Mouse (Mus musculus) lung, adult 2 months (tissue): ENCODE data around the gene Kdm2b. TPM values are rescaled to one million over a fixed set of nuclear protein-coding genes. Genes with fewer than 3 reads are reported as not detected.

Source experiments
- DNase-seq: peaks from one replicate; pipeline ENCODE4 v3.0.0; 2022
- H3K4me1 ChIP-seq: fragments of 200-500 bp; 2 replicates; pipeline ENCODE4 v1.6.1; 2011; ENCODE audit warnings: low read length; ENCODE audit not compliant: control insufficient read depth, insufficient read depth
- H3K4me3 ChIP-seq: fragments of 200-500 bp; replicated peaks from 2 replicates; pipeline ENCODE3; 2011; ENCODE audit warnings: low read depth, mild to moderate bottlenecking, control low read depth, low read length; ENCODE audit errors: extremely low read depth
- CTCF ChIP-seq: fragments of 200-500 bp; IDR thresholded peaks from 2 replicates; pipeline ENCODE4 v1.5.1; 2011; ENCODE audit warnings: mild to moderate bottlenecking, low read length, control low read depth; ENCODE audit not compliant: insufficient read depth
- POLR2A ChIP-seq: fragments of 200-500 bp; IDR thresholded peaks from 2 replicates; pipeline ENCODE4 v1.6.1; 2011; ENCODE audit warnings: low read depth, mild to moderate bottlenecking, control low read depth, low read length, borderline replicate concordance; ENCODE audit errors: extremely low read depth
- WGBS: fragments of 180-500 bp; shearing (Covaris S2); methylation state at CpG from one replicate; pipeline ENCODE4 v1.1.7; 2018; 5-methylcytosine and 5-hydroxymethylcytosine counted together
- polyA plus RNA-seq: library from polyadenylated mRNA; depleted of rRNA; stranded (reverse); fragments of >200 nt; gene quantifications from 2 replicates; pipeline ENCODE4 v1.2.3, GENCODE M21; 2012

The Kdm2b gene
- polyA plus RNA-seq, 1 experiment, result 20.1 TPM

DNA sequence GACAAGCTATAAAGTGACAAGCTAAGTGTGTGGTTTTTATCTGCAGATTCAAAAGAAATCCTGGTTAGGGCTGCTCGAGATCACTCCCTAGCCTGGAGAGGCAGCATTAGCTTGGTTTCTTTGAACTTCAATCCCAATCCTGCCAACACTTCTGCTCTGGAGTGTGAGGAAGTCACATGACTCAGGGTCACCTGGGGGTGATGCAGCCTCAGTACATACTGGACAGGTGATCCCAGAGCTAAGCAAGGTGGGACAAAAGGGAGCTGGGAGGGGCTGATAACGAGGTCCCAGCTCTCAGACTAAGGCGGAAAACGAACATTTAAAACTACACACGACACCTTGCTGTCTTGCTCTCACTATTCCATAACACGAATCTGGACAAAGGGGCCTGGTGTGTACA, 24.8 kb downstream of the Kdm2b start:
- H3K4me1 ChIP-seq, result no peaks in the 10 kb centered on the region
- WGBS, result 51% methylated on average over 6 of the region's 6 CpGs
- TF ChIP-seq CTCF (no peak), POLR2A (no peak)
- DNase-seq, result no peak
- H3K4me3 ChIP-seq, result no peak overlapping the region

DNA sequence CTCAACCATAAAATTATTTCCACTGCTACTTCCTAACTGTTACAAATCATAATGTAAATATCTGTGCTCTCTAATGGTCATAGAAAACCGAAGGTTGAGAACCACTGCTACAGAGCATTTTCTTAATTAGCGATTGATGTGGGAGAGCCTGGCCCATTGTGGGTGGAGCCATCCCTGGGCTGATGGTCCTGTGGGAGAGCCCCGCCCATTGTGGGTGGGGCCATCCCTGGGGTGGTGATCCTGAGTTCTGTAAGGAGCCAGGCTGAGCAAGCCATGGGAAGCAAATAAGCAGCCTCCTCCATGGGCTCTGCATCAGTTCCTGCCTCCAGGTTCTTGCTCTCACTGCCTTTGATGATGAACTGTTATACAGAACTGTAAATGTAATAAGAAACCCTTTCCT, 27.7 kb downstream of the Kdm2b start:
- TF ChIP-seq CTCF, result no peak
- TF ChIP-seq POLR2A, result no peak
- Histone ChIP-seq H3K4me3 (no peak overlapping the region), H3K4me1 (no peaks in the 10 kb centered on the region)
- WGBS, result 54% methylated on average over 3 of the region's 3 CpGs
- DNase-seq, result no peak

DNA sequence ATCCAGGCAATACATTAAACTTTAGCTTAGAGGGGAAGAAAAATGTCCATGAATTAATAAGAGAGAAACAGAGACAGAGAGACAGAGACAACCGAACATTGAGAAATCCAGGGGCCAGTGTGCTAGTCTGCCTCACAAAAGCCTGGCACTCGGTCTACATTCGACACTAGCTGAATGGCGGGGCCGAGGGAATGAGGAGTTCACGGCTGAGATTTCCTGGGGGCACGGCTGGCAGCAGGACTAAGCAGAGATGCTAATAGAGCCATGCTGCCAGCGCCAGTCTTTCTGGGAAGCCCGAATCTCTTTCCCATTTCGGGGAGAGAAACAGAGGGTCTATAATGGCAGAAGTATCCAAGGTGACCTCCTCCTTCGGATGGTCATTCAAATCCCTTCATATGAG, 30.2 kb downstream of the Kdm2b start:
- no peak for DNase-seq
- whole genome bisulfite sequencing, result 91% methylated on average over 11 of the region's 11 CpGs
- no peaks in the 10 kb centered on the region for H3K4me1 ChIP-seq
- H3K4me3 ChIP-seq, result no peak overlapping the region
- no peak for TF ChIP-seq POLR2A
- TF ChIP-seq CTCF, result no peak

DNA sequence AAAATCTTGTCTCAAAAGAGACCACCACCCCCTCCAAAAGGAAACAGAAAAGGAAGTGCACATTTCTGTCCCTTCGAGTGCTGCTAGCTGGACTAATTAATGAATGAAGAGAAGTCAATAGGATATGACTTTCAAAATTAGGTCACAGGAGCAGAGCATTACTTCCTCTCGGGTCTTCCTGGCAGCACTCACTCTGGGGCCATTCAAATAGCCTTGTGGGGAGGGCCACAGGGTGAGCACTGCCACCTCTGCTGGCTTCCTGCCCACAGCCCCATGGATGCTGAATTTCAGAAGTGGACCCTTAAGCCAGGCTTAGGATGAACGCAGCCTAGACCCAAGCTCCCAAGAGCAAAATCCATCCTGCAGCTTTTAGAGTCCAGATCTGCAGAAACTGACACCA, 33.6 kb downstream of the Kdm2b start:
- no peak overlapping the region for H3K4me3 ChIP-seq
- H3K4me1 ChIP-seq, result peaks cover 3% of the 10 kb centered on the region; the same call in 1 of the 2 replicates
- DNase-seq, result no peak
- 42% methylated on average over 3 of the region's 3 CpGs for WGBS
- no peak for TF ChIP-seq POLR2A
- no peak for TF ChIP-seq CTCF

DNA sequence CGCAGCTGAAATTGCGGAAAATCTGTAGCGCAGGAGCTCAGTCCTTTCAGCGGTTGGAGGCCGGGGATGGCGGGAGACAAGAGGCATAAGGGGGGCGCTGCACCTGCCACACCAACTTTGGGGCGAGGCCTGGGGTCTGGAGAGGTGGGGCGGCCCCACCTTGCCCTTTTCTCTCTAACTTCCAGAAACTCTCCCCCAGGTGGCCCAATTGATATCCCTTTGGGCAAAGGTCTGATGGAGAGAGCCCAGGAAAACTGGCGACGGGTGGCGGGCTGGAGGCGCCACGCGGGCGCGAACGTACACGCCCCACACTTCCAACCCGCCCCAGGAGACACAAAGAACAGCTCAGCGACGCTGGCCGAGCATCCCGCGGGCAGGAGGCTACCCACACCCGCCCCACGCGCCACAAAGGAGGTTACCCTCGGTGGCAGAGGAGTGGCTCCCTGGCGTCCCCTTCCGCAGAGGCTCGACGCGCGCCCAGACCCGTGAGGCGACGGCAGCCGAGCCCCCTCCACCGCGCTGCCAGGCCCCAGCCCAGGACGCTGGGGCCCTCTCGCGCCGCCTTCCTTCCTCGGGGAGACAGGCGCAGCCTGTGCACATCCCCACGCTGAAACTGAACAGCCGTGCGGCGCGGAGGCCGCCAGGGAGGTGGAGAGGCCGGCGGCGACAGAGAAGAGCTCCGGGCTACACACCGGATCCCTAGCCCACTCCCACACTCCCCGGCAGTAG, 37.5 kb downstream of the Kdm2b start:
- no peak for DNase-seq
- peaks cover 6% of the 10 kb centered on the region; the same call in 1 of the 2 replicates for H3K4me1 ChIP-seq
- H3K4me3 ChIP-seq, result peak overlapping the region; percentile 55
- TF ChIP-seq POLR2A (no peak), CTCF (no peak)
- 5% methylated on average over 59 of the region's 59 CpGs for WGBS

DNA sequence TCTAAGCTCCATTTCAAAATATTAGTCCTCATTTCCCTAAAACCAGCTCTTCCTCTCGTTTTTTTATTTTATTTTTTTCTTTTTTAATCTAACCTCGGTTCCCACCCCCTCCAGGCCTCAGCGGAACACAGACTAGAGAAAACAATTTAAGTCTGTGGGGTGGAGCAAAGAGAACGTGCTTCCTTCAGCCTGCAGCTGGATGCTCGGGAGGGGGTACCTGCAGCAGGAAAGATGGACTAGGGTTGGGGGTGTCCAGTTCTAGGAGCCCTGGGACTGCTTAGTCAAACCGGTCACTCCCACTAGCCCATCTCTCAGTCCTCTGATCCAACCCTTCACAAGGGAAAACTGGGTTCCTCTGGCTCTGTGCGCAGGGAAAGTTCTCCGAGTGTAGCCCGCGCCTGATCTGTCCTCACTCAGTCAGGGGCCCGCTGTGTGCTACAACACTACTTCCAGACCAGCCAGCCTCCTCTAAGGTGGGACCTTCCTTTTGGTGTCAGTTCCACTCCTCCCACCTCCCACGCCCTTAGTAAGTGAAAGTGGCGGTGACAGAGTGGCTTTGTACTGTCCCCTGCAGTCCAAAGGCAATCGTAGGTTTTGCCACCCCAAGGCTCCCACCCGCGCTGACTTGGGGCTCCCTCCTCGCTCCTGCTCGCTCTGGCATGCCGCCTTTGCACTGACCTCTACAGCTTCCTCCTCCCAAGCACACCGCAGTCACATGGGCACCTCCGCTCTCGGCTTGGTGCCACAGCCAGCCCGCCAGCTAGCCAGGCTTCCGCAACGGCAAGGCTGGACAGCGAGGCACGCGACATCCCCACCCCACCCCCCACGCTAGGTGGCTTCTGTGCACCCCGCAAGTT, 38.3 kb downstream of the Kdm2b start:
- 3% methylated on average over 30 of the region's 30 CpGs for WGBS
- TF ChIP-seq CTCF (no peak), POLR2A (peak; percentile 43; the same call in 1 of the 2 replicates)

DNA sequence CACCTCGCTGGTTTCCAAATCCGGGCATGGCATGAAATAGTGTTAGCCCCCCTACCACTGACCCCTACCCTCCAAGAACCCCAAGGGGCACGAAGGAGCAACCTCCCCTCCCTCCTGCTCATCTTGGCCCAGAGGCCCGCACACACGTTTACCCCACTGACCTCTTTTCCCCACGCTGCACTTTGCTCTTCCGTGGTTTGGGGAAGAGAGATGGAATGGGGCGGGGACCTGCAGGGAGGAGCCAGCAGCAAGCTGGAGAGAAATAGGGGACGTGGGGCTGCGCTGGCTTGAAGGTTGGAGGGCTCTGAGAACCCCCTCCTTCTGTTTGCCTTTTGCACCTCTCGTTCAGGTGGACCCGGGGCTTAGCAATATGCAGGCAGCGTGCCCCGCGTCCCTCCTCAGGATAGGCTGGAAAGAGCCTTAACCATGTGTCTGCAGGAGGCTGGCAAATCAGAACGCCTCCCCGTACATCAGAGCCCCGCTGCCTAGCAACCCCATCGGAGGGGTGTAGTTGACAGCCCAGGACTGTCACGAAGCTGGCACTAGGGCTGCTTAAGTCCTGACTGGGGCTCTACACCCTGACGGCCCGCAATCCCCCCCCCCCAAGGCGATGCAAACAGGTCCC, 39.2 kb downstream of the Kdm2b start:
- peaks cover 6% of the 10 kb centered on the region; the same call in 1 of the 2 replicates for H3K4me1 ChIP-seq
- 35% methylated on average over 23 of the region's 23 CpGs for WGBS
- TF ChIP-seq CTCF (no peak), POLR2A (no peak)
- H3K4me3 ChIP-seq, result no peak overlapping the region
- no peak for DNase-seq

More for the DNA sequence above, 38.3 kb downstream of the Kdm2b start:
- peaks cover 6% of the 10 kb centered on the region; the same call in 1 of the 2 replicates for H3K4me1 ChIP-seq
- peak; percentile 71 for DNase-seq
- H3K4me3 ChIP-seq, result peak overlapping the region; percentile 55

DNA sequence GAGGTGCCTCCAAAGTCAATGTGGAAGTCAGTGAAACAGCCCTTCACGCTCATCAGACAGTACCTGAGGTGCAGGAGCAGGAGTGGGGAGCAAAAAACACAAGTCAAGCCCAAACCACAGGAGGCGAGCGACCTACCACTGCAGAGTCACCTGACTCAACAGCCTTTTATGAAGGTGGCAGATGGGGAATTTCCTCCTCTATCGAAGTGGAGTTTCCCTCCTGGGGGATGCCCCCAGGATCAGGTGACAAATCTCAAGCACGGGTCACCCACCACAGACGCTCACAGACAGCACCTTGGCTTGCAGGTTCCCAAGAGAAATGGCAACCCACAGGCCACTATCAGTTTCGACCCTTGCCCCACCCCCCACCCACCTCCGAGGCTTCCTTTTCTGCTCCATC, 40.5 kb downstream of the Kdm2b start:
- no peak for DNase-seq
- 85% methylated on average over 8 of the region's 8 CpGs for WGBS
- no peak for TF ChIP-seq CTCF
- TF ChIP-seq POLR2A, result no peak
- peaks cover 6% of the 10 kb centered on the region; the same call in 1 of the 2 replicates for H3K4me1 ChIP-seq
- H3K4me3 ChIP-seq, result no peak overlapping the region

DNA sequence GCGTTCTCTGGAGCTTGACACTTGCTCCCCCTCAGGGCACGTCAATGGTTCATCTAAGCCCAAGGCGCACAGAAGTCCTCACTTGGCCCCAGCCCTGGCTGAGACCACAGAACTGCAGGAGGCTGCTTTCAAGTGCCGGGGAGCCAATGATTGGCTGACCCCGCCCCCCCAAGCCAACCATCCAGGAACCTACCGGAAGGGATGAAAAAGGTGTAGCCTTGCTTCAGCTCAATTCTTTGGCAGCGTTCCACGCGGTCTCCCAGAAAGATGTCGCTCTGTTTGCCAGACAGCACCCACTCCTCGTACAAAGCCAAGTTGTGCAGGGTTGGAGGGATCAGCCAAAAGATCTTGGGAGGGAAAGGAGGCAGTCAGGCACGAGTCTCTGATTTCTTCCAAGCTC, 42.1 kb downstream of the Kdm2b start:
- peak overlapping the region; percentile 46 for H3K4me3 ChIP-seq
- peak; percentile 59 for DNase-seq
- 69% methylated on average over 12 of the region's 12 CpGs for WGBS
- H3K4me1 ChIP-seq, result peaks cover 6% of the 10 kb centered on the region; the same call in 1 of the 2 replicates
- TF ChIP-seq CTCF (no peak), POLR2A (no peak)

DNA sequence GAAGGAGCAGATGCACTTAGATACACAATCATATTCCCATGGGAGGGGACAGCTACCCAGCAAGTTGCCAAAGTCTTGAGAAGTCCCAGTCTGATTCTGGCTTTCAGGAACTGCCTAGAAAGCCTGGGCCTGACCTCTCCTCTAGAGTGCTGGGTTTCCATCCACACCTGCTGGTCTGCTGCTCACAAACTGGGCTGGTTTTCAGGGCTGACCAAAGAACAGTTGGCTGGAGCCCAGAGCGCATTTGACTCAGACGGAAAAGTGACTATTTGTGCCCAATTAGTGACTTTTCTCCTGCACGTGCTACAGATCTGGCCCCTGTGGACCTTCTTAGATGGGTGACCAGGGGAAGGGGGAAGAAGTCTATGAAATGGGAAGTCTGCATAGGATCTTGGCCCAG, 50.9 kb downstream of the Kdm2b start:
- no peaks in the 10 kb centered on the region; the same call in 1 of the 2 replicates for H3K4me1 ChIP-seq
- 75% methylated on average over 3 of the region's 3 CpGs for WGBS
- H3K4me3 ChIP-seq, result no peak overlapping the region
- no peak for DNase-seq
- no peak for TF ChIP-seq CTCF
- TF ChIP-seq POLR2A, result no peak
